Mouse (Mus musculus) CH12.LX (cell line): ENCODE data around the gene Gm21970. TPM values are rescaled to one million over a fixed set of nuclear protein-coding genes. Genes with fewer than 3 reads are reported as not detected.

Experiments used
- DNase-seq: peaks from one replicate; pipeline ENCODE4 v3.0.0-alpha.2; 2013; ENCODE audit errors: extremely low read depth
- H3K27ac ChIP-seq: 2 replicates; pipeline ENCODE4 v1.5.1; 2012; ENCODE audit warnings: low read depth, mild to moderate bottlenecking, control low read depth, moderate library complexity; ENCODE audit not compliant: insufficient read depth
- H3K27me3 ChIP-seq: replicated peaks from 2 replicates; pipeline ENCODE3; 2012; ENCODE audit warnings: inconsistent platforms
- H3K36me3 ChIP-seq, 2 experiments: replicated peaks in 1 of 2; 2 replicates each; pipeline versions ENCODE3 to v1.6.1; 2012; ENCODE audit warnings: inconsistent platforms in 1 of 2, low read length in 1 of 2, mild to moderate bottlenecking in 1 of 2, mixed read lengths in 1 of 2, moderate library complexity in 1 of 2; ENCODE audit not compliant: control insufficient read depth in 1 of 2, insufficient read depth in 1 of 2
- H3K4me1 ChIP-seq, 2 experiments: 2 replicates each; pipeline ENCODE4 v1.6.1; 2012; ENCODE audit warnings: inconsistent platforms in 1 of 2, moderate library complexity in 1 of 2; ENCODE audit not compliant: insufficient read depth in 2 of 2, control insufficient read depth in 1 of 2
- H3K4me2 ChIP-seq: 2 replicates; pipeline ENCODE4 v1.6.1; 2012; ENCODE audit warnings: low read depth, mild to moderate bottlenecking, control low read depth; ENCODE audit not compliant: poor library complexity, insufficient read depth, severe bottlenecking
- H3K4me3 ChIP-seq, 3 experiments: fragments of 150-350 bp in 1 of 3; sonication (generic) in 1 of 3; replicated peaks in 1 of 3; 2 replicates each; pipeline versions ENCODE3 to v1.5.1; 2011 to 2012; ENCODE audit warnings: low read depth in 2 of 3, low read length in 2 of 3, mild to moderate bottlenecking in 2 of 3, moderate library complexity in 2 of 3, control low read depth in 1 of 3, improper control_type of control experiment in 1 of 3, inconsistent platforms in 1 of 3, mixed read lengths in 1 of 3; ENCODE audit not compliant: poor library complexity in 1 of 3
- H3K79me2 ChIP-seq: replicated peaks from 2 replicates; pipeline ENCODE4 v1.6.1; 2012; ENCODE audit warnings: mild to moderate bottlenecking, moderate library complexity; ENCODE audit not compliant: control insufficient read depth, poor library complexity, insufficient read depth, severe bottlenecking; ENCODE audit errors: extremely low read depth
- H3K9ac ChIP-seq: 2 replicates; pipeline ENCODE4 v1.6.1; 2012; ENCODE audit warnings: low read depth, mild to moderate bottlenecking, control low read depth, moderate library complexity; ENCODE audit not compliant: insufficient read depth
- H3K9me3 ChIP-seq: replicated peaks from 2 replicates; pipeline ENCODE3; 2012; ENCODE audit warnings: low read length, inconsistent platforms, mixed read lengths
- CTCF ChIP-seq, 2 experiments: IDR thresholded peaks in 1 of 2; conservative IDR thresholded peaks in 1 of 2; 2 replicates each; pipeline ENCODE4 v1.5.1; 2011 to 2012; ENCODE audit warnings: low read depth in 2 of 2, low read length in 2 of 2, improper control_type of control experiment in 1 of 2, inconsistent platforms in 1 of 2, mild to moderate bottlenecking in 1 of 2, moderate library complexity in 1 of 2
- E2F4 ChIP-seq: IDR thresholded peaks from 2 replicates; pipeline ENCODE4 v1.6.1; 2011; ENCODE audit warnings: low read depth, low read length, improper control_type of control experiment; ENCODE audit not compliant: insufficient replicate concordance
- MAFK ChIP-seq: IDR thresholded peaks from 2 replicates; pipeline ENCODE4 v1.6.1; 2011; ENCODE audit warnings: low read length, improper control_type of control experiment; ENCODE audit not compliant: insufficient replicate concordance
- MXI1 ChIP-seq: IDR thresholded peaks from 2 replicates; pipeline ENCODE4 v1.6.1; 2011; ENCODE audit warnings: mild to moderate bottlenecking, low read depth, low read length, improper control_type of control experiment
- POLR2AphosphoS2 ChIP-seq: IDR thresholded peaks from 2 replicates; pipeline ENCODE4 v1.6.1; 2011; ENCODE audit warnings: low read depth, low read length, improper control_type of control experiment
- SIN3A ChIP-seq: IDR thresholded peaks from 2 replicates; pipeline ENCODE4 v1.6.1; 2012; ENCODE audit warnings: low read length, improper control_type of control experiment, inconsistent platforms
- SMC3 ChIP-seq: IDR thresholded peaks from 2 replicates; pipeline ENCODE4 v1.6.1; 2011; ENCODE audit warnings: low read depth, low read length, improper control_type of control experiment
- ZKSCAN1 ChIP-seq: IDR thresholded peaks from 2 replicates; pipeline ENCODE4 v1.6.1; 2012; ENCODE audit warnings: low read depth, inconsistent platforms, low read length, improper control_type of control experiment, borderline replicate concordance
- ZMIZ1 ChIP-seq: IDR thresholded peaks from 2 replicates; pipeline ENCODE4 v1.6.1; 2012; ENCODE audit warnings: low read depth, mild to moderate bottlenecking, inconsistent platforms, low read length, improper control_type of control experiment
- ZNF384 ChIP-seq: IDR thresholded peaks from 2 replicates; pipeline ENCODE4 v1.6.1; 2012; ENCODE audit warnings: low read depth, low read length, improper control_type of control experiment, inconsistent platforms
- dilution Hi-C: fragments of 300-500 bp; cut with MboI; formaldehyde crosslinking; loops from 2 replicates; pipeline ENCODE4 v1.14.3; 2020; ENCODE audit warnings: low sequenced_read_pairs; ENCODE audit not compliant: extremely low pct_unique_long_range_greater_than_20kb, extremely low pct_ligation_motif_present
- in situ Hi-C: fragments of 300-500 bp; cut with MboI; formaldehyde crosslinking; loops from 3 replicates; pipeline ENCODE4 v1.14.3; 2019; ENCODE audit warnings: low sequenced_read_pairs, low pct_ligation_motif_present, low pct_unique_long_range_greater_than_20kb, mixed read lengths
- polyA plus RNA-seq: library from polyadenylated mRNA; unstranded; fragments of >175 nt; gene quantifications from 2 replicates; pipeline ENCODE4 v1.2.1, GENCODE M21; 2012; ENCODE audit warnings: low read depth; ENCODE audit not compliant: insufficient read length
- total RNA-seq, 2 experiments: library from RNA; depleted of rRNA; stranded (reverse); fragments of 300-350 nt in 1 of 2; fragments of >200 nt in 1 of 2; gene quantifications; 2 replicates each; pipeline ENCODE4 v1.2.3; 2012 to 2014

Gene Gm21970
- total and polyA plus RNA-seq, 3 experiments = not detected

DNA sequence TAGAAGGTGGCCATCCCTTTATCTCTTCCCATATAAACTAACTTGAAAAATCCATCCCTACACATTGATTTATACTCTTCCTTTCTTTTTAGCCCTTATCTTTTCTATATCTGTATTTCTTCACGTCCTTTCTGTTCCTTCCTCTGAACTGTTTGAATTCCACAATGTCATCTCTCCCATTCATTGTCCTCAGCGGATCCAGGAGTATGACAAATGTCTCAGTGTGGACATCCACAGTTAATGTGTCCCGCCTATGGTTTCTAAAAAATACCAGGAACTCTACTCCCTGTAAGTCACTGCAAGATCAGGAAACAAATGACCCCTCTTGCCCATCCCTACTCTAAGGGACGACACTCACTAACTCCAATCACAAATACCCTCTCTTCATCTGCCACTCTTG lies 7.3 kb upstream of the Gm21970 start:
- peaks cover 46 to 89% of the 10 kb centered on the region in 2 experiments for H3K36me3 ChIP-seq
- no peaks in the 10 kb centered on the region for H3K79me2 ChIP-seq
- peaks cover 2% of the 10 kb centered on the region for H3K9me3 ChIP-seq
- dilution Hi-C loops = no loop called here
- no peak for TF ChIP-seq MAFK
- no peak for TF ChIP-seq ZKSCAN1
- TF ChIP-seq ZMIZ1 = no peak
- TF ChIP-seq MXI1 = no peak
- TF ChIP-seq POLR2AphosphoS2 = no peak
- no peak overlapping the region for H3K27ac ChIP-seq
- DNase-seq = no peak
- H3K4me3 ChIP-seq = no peak overlapping the region
- peaks cover 7 to 30% of the 10 kb centered on the region in 2 experiments for H3K4me1 ChIP-seq
- in situ Hi-C loops = no loop called here
- no peak overlapping the region for H3K9ac ChIP-seq
- no peaks in the 10 kb centered on the region for H3K27me3 ChIP-seq
- no peak overlapping the region for H3K4me2 ChIP-seq

DNA sequence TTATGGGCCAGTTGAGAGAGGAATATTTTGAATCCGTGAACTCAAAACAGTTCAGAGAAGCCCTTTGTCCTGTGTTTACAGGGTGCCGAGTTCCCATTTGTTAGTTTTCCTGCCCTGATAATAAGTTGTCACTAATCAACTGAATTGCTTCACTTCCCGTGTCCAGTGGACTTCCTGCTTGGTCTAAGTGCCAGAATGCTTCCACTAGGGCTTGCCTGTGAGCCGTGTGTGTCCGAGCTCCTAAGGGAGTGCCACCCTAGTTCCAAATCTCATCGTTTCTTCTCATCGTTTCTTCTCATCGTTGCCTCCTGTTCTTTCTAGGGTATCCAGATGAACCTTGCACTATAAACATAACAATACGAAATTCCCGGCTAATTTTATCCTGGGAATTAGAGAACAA lies 5.9 kb upstream of the Gm21970 start:
- H3K4me2 ChIP-seq = no peak overlapping the region
- H3K27ac ChIP-seq = no peak overlapping the region
- DNase-seq = no peak
- H3K27me3 ChIP-seq = no peaks in the 10 kb centered on the region
- dilution Hi-C loops = no loop called here
- in situ Hi-C loops = no loop called here
- no peak overlapping the region for H3K9ac ChIP-seq
- peaks cover 3 to 21% of the 10 kb centered on the region in 2 experiments; a peak in 3 of 4 replicates for H3K4me1 ChIP-seq
- H3K9me3 ChIP-seq = peaks cover 6% of the 10 kb centered on the region
- no peaks in the 10 kb centered on the region for H3K79me2 ChIP-seq
- no peak for TF ChIP-seq SIN3A
- H3K36me3 ChIP-seq = peaks cover 45 to 87% of the 10 kb centered on the region in 2 experiments
- H3K4me3 ChIP-seq = no peak overlapping the region

DNA sequence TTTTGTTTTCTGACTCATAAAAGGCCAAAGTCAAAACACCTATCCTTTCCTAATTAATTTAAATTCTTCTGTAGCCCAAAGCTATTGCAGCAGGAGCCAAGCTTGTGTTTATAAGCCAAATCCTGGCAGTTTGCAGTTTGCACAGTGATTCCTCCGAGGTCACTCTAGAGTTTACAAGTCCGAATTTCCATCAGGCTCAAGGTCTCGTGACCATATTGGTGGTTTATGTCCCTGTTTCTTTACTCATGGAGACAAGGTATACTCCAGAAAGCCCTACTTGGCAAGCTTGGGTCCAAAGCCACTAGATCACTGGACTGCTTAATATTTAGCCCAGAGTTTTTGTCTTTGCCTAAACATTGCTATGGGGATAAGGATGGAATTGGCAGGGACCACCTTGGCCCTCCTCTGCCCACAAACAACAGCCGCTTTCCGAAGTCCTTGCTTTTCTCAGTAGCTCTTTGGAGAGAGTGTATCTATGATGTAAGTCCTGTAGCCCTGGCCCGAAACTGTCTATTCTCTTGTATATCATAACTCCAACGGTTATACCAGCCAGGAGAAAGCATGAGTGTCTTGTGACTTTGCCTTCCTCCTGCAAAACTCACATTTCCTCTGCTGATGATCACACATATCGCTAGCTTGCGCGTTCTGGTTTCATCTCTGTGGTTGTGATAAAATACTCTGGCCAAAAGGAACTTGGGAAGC lies 5.0 kb upstream of the Gm21970 start:
- in situ Hi-C loops = no loop called here
- peaks cover 3 to 21% of the 10 kb centered on the region in 2 experiments; a peak in 3 of 4 replicates for H3K4me1 ChIP-seq
- TF ChIP-seq E2F4 (no peak), SMC3 (no peak), ZNF384 (no peak), CTCF (conservative IDR thresholded peaks at IDR 0.05 in 1 of 2, IDR thresholded peaks at IDR 0.05 in 1 of 2; ENCODE audit: low read depth in 2 of 2, low read length in 2 of 2) (no peak), ZKSCAN1 (no peak), ZMIZ1 (no peak)
- TF ChIP-seq, all 38 proteins: peak for 0
- Histone ChIP-seq H3K79me2 (no peaks in the 10 kb centered on the region), H3K9me3 (peaks cover 6% of the 10 kb centered on the region), H3K9ac (no peak overlapping the region), H3K4me2 (no peak overlapping the region), H3K4me3 (no peak overlapping the region), H3K27me3 (no peaks in the 10 kb centered on the region), H3K36me3 (peaks cover 47 to 84% of the 10 kb centered on the region in 2 experiments), H3K27ac (no peak overlapping the region)
- dilution Hi-C loops = no loop called here
- DNase-seq = no peak
